Mouse (Mus musculus) thymus, postnatal 25 days (tissue): ENCODE results near the gene Tspan32.

Experiments
- DNase-seq: peaks from one replicate; pipeline ENCODE4 v3.0.0; 2022

Tspan32 gene

GRCm38 (mm10) chr7:143008370-143008926 is 3.6 kb downstream of the Tspan32 start:
- DNase-seq = peak; percentile 79

DNA sequence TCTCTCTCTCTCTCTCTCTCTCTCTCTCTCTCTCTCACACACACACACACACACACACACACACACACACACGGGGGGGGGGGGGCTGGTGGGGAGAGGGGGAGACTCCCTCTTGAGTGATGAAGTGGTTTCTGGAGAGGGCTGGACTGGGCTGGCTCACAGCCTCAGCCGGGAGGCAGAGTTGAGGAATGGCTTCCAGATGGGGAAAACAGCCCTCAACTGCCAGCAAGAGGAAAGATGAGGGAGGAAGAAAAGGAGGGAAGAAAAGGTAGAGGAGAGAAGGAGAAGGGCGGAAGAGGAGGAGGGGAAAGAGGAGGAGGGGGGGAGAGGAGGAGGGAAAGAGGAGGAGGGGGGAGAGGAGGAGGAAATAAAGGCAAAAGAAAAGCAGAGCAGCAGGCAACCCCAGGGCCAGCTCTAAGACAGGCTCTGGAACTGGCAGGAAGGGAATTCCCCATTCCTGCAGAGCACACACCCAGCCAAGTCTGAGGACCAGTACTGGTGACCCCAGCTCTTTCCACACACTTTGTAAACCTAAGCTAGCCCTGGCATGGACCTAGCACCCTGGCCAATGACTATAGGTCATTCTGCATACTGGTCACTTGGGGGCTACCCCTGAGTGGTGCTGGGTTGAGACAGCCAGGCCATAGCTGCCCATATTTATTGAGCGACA is 4.3 kb downstream of the Tspan32 start:
- peak; percentile 36 for DNase-seq

DNA sequence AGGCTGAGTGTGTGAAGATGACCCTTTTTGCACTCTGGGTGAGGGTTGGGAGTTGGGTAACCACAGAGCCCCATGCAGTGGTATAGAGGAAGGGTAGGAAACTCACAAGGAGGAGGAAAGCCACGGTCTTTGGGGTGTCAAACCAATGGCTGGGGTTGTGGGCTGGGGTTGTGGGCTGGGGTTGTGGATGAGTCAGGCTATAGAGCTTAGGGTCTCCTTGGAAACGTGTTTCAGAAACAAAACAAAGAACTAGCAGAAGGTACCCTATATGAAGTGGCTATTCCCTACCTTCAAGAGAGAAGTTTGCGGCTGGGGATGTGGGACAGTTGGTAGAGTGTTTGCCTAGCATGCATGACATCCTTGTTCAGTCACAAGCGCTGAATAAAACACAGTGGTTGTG is 5.2 kb downstream of the Tspan32 start:
- DNase-seq = peak; percentile 22

DNA sequence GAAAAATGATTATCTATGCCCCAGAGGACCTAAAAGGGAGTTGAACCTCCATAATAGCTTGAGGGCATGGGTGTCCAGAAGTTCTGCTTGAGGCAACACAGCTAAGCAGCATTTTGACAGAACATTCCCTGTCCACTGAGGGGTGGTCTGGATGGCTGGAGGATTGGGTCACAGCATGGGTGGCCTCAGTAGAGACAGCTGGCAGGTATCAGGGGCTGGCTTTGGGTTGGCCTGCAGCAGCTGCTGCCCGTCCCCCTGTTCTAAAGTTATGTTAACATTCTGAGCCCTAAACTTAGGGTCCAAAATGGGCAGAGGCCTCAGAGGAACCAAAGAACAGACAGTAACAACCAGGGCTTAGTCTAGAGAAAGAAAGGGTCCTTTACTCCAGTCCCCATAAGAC is 6.4 kb downstream of the Tspan32 start:
- DNase-seq = no peak

- DNase-seq = no peak
Measured at GRCm38 (mm10) chr7:143012230-143012875, 7.5 kb downstream of the Tspan32 start.

DNA sequence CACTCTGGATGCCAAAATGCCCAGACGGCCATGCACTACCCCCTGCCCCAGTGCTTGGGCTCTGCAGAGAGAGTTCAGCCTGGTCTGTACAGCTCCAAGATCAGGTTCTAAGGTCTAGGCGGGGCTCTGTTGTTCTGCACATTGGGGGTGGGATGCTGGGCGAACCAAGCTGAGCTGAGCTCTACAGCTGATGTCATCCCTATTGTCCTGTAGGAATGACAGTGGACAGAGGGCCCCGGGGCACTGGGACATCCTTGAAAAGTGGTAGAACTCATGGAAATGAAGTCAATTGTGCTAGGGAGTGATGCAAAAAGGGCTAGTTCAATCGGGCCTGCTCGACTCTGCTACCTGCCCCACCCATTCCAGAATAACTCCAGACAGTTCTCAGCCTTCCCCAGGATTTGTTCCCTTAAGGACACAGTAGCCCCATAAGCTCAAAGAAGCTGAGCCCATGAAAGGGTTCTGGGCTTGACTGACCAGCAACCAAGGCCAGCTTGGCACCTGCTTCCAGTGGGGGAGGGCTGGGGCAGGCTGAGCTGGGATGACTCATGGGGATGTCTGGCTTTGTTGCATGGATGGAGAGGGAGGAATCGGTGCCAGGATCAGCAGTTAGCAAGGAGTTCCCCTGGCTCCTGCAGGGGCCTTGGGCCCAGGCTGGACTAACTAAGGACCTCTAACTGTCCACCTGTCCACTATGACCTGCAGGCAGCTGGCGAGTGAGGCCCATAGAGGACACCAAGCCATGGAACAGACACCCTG is 8.8 kb downstream of the Tspan32 start:
- no peak for DNase-seq

- no peak for DNase-seq
Measured at GRCm38 (mm10) chr7:143014862-143015659, 10.2 kb downstream of the Tspan32 start.

DNA sequence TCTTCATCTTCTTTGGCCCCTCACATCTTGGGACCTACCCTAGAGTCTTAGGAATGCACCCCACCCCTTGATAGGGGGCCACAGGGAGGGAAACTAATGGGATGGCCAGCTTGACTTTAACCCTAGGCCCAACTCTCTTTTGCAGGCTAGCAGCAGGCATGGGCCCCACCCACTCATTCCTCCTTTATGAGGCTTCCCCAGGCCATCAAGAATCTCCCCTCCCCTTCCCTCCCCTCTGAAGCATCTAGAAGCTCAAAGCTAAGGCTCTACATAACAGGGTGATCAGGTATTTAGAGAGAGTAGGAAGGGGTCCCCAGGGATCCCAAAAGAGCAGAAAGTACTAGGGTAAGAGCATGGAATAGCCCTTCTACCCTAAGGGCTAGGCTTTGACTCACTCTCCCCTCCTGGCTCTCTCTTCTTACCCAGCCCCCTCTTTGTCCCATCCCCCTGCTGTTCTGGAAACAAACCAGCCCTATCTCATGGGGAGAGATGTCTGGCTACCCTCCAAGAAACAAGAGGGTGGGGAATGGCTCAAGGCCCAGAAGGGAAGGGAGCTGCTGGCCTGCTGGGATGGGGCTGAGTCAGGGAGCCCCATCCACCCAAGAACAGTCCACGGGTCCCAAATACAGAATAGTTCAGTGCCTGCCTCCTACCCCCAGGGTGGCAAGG is 11.0 kb downstream of the Tspan32 start:
- no peak for DNase-seq

- DNase-seq = no peak
Measured at GRCm38 (mm10) chr7:143016424-143017142, 11.7 kb downstream of the Tspan32 start.

DNA sequence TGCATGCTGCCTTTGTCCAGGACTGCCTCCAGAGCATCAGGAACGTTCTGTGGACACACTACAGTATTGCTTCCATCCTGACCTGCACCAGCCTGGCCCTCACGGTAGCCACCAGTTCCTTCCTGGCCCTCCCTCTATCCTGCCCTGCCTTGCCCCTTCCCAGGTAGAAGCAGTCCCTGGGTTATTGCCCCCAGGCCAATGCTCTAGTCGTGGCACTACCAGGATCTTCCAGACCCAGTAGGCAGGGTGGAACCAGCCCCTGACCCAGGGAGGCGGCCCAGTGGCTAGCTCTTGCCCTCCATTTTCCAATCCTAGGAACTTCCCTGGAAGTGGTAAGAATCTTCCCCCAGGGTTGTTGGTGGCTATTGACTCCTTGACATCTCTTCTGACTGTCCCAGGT is 12.3 kb downstream of the Tspan32 start:
- DNase-seq = no peak

GRCm38 (mm10) chr7:143020040-143020439 is 15.2 kb downstream of the Tspan32 start:
- no peak for DNase-seq

DNA sequence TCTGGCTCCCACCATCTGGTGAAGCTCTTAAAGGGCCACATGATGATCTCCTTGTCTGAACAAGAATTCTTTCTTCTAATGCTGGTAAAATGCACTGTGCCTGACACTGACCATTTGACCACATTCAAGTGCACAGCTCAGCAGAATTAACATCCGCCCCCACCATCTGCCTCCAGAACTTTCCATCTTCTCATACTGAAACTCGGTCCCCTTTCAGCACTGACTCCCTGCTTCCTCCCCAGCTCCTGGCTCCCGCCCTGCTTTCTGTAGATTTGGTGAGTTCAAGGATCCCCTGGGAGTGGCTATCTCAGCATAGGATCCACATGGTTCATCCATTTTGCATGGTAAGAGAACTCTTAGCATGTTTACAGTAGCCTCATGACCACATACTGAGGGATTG is 15.9 kb downstream of the Tspan32 start:
- no peak for DNase-seq

DNA sequence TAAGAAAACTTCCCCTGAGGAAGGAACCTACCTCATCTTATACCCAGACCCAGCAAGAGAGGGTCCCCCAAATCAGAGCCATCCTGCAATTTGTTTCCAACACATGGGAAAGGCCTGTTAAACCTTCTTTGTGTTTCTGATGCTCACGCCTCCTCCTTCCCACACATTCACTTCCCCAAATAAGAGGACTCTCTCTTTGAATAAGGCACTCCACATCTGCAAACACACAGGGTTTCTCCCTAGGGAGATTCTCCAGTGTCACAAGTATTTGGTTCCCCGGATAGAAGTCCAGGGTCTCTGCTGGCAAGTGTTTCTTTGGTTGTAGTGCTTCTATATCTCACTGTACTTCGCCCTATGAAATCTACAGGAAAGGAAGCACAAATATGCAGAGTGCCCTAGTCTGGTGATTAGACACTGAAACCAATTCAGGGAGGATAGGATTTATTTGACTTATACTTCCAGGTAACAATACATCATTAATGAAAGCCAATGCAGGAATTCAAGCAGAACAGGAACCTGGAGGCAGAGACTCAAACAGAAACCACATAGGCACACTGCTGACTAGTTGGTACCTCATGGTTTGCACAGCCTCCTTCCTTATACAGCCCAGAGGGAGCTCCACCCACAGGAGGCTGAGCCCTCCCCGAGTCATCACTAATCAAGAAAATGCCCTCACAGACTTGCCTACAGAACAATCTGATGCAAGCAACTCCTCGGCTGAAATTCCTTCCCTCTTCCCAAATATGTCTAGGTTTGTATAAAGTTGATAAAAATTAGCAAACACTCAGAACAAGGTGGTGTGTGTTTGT is 16.7 kb downstream of the Tspan32 start:
- DNase-seq = no peak

DNA sequence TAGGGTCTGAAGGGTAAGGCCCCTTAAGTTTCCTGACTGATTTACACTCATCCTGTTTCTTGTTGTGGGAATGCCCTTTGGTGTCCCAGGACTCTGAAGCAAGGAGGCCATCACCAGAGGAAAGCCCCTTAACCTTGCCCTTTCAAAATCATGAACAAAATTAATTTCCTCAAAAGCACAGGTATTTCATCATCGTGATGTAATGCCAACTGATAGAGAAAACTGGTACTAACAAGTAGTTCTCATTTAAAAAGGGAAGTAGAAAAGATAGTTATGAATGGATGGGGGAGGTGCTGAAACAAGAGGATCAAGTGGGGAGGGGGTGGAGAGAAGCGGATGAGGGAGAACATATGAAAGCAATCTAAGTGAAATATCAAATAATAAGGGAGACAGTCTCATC is 18.7 kb downstream of the Tspan32 start:
- no peak for DNase-seq

DNA sequence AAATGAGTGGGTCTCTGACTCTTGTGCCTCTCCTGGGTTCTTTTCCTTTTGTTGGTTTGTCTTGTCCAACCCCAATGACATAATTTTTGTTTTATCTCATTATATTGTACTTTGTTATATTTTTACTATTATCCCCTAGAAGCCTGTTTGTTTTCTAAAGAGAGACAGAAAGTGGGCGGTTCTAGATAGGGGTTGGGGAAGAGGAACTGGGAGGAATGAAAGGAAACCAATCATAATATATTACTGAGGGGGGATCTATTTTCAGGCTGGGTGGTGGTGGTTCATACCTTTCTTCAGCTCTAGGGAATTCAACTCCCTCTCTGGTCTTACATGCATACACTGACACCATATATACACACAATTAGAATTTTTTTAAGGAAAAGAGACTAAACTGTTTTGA is 19.4 kb downstream of the Tspan32 start:
- no peak for DNase-seq

GRCm38 (mm10) chr7:143025496-143025895 is 20.6 kb downstream of the Tspan32 start:
- no peak for DNase-seq

- no peak for DNase-seq
Measured at GRCm38 (mm10) chr7:143027196-143027595, 22.4 kb downstream of the Tspan32 start.

- DNase-seq = no peak
Measured at GRCm38 (mm10) chr7:143031816-143032215, 27.0 kb downstream of the Tspan32 start.

DNA sequence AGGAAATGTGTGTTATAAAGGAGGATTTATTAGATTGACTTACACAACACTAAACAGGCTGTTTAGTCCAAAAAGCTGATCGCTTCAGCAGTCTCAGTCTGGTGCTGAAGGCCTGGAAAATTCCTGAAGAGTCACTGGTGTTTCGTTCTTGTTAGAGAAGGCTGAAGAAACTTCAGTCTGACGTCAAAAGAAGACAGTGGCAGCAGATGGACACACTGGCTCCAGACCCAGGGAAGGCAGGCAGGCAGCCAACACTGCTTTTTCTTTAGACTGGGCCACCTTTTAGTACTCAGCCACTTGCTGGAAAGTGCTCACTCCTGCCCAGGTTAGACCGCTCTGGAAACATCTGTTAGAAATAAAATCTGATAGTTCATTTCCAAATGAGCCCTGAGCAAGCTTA is 28.7 kb downstream of the Tspan32 start:
- DNase-seq = no peak

DNA sequence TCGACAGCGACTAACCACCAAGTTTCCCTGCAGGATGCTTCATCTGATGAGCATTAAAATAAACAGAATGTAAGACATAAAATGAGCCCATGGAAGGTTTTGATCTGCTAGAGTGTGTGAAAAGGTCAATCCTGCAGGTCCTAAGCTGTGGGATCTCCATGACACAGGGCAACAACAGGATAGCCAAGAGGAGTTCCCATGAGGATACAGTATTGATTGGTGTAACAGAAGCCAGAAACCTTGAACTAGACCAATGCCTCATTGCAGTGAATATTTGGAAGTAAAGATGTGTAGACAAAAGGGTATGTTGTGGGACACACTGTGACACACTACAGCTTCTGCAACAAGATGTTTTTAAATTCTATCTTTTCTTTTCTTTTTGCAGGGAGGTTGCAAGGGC is 29.3 kb downstream of the Tspan32 start:
- DNase-seq = no peak
